Mouse (Mus musculus) CH12F3 (cell line): ENCODE results near the gene 1190002N15Rik.

Source experiments
- in situ Hi-C: fragments of 300-500 bp; cut with MboI; formaldehyde crosslinking; loops from 2 replicates; pipeline ENCODE4 v1.14.3; 2020; ENCODE audit warnings: low sequenced_read_pairs

The 1190002N15Rik gene

GRCm38 (mm10) chr9:94533641-94534040 lies 4.2 kb downstream of the 1190002N15Rik start:
- in situ Hi-C loops: no loop called here

- in situ Hi-C loops: no loop called here
Observed at GRCm38 (mm10) chr9:94529987-94530386, 7.9 kb downstream of the 1190002N15Rik start.

GRCm38 (mm10) chr9:94529146-94529746 lies 8.6 kb downstream of the 1190002N15Rik start:
- in situ Hi-C loops: no loop called here

- in situ Hi-C loops: no loop called here
Observed at GRCm38 (mm10) chr9:94526473-94526872, 11.4 kb downstream of the 1190002N15Rik start.

- in situ Hi-C loops: no loop called here
Observed at GRCm38 (mm10) chr9:94512246-94512645, 25.6 kb downstream of the 1190002N15Rik start.

- in situ Hi-C loops: no loop called here
Observed at GRCm38 (mm10) chr9:94511139-94511538, 26.7 kb downstream of the 1190002N15Rik start.

- in situ Hi-C loops: no loop called here
Observed at GRCm38 (mm10) chr9:94506980-94507379, 30.9 kb downstream of the 1190002N15Rik start.

GRCm38 (mm10) chr9:94491467-94491866 lies 46.4 kb downstream of the 1190002N15Rik start:
- in situ Hi-C loops: no loop called here

GRCm38 (mm10) chr9:94487976-94488375 lies 49.9 kb downstream of the 1190002N15Rik start:
- in situ Hi-C loops: no loop called here

GRCm38 (mm10) chr9:94483291-94483879 lies 54.5 kb downstream of the 1190002N15Rik start:
- in situ Hi-C loops: no loop called here

- in situ Hi-C loops: no loop called here
Observed at GRCm38 (mm10) chr9:94482215-94482975, 55.5 kb downstream of the 1190002N15Rik start.

- in situ Hi-C loops: no loop called here
Observed at GRCm38 (mm10) chr9:94481057-94481456, 56.8 kb downstream of the 1190002N15Rik start.

- in situ Hi-C loops: no loop called here
Observed at GRCm38 (mm10) chr9:94479382-94479781, 58.5 kb downstream of the 1190002N15Rik start.

GRCm38 (mm10) chr9:94478954-94479353 lies 58.9 kb downstream of the 1190002N15Rik start:
- in situ Hi-C loops: no loop called here

GRCm38 (mm10) chr9:94475973-94476372 lies 61.9 kb downstream of the 1190002N15Rik start:
- in situ Hi-C loops: no loop called here

GRCm38 (mm10) chr9:94473898-94474297 lies 64.0 kb downstream of the 1190002N15Rik start:
- in situ Hi-C loops: no loop called here

- in situ Hi-C loops: no loop called here
Observed at GRCm38 (mm10) chr9:94472963-94473582, 64.8 kb downstream of the 1190002N15Rik start.

- in situ Hi-C loops: no loop called here
Observed at GRCm38 (mm10) chr9:94471485-94471884, 66.4 kb downstream of the 1190002N15Rik start.
